Mouse (Mus musculus): ENCODE data around the gene Heatr6. TPM values are rescaled to one million over a fixed set of nuclear protein-coding genes. Genes with fewer than 3 reads are reported as not detected.

Heatr6 gene
- 6.1 and 6.5 TPM in 2 replicates for polyA plus RNA-seq (2012; ENCODE audit: insufficient read depth, insufficient read length, missing spikeins)

- no peaks in the 10 kb centered on the region for H3K4me1 ChIP-seq (ENCODE audit: control insufficient read depth, insufficient read depth, insufficient read length, low read length)
- peak within 1 kb of the TSS; percentile 95 for H3K4me3 ChIP-seq (ENCODE audit: insufficient read depth, low read depth, low read length)
- peak within 1 kb of the TSS; percentile 62 for H3K27ac ChIP-seq (replicated peaks; ENCODE audit: low read depth, low read length)
Measured at GRCm38 (mm10) chr11:83753581-83754181, at the start of gene Heatr6. Gene Heatr6 (plus strand): TSS chr11:83753696.

- H3K27ac ChIP-seq (replicated peaks; ENCODE audit: low read depth, low read length) = peak within 1 kb of the TSS; percentile 59
- no peaks in the 10 kb centered on the region for H3K4me1 ChIP-seq (ENCODE audit: control insufficient read depth, insufficient read depth, insufficient read length, low read length)
- H3K4me3 ChIP-seq (ENCODE audit: insufficient read depth, low read depth, low read length) = no peak within 1 kb of the TSS
Measured at GRCm38 (mm10) chr11:83703705-83704104, 49.8 kb upstream of the Heatr6 start, which contains the start of gene Wfdc17. Gene Wfdc17 (plus strand): TSS chr11:83703991.

- no peak within 1 kb of the TSS for H3K4me3 ChIP-seq (ENCODE audit: insufficient read depth, low read depth, low read length)
- no peaks in the 10 kb centered on the region for H3K4me1 ChIP-seq (ENCODE audit: control insufficient read depth, insufficient read depth, insufficient read length, low read length)
- no peak within 1 kb of the TSS for H3K27ac ChIP-seq (replicated peaks; ENCODE audit: low read depth, low read length)
Measured at GRCm38 (mm10) chr11:83708715-83709114, 44.8 kb upstream of the Heatr6 start, which contains the start of gene Wfdc18. Gene Wfdc18 (plus strand): TSS chr11:83709015.

- Histone ChIP-seq H3K4me3 (ENCODE audit: insufficient read depth, low read depth, low read length) (no peak overlapping the region), H3K27ac (replicated peaks; ENCODE audit: low read depth, low read length) (no peak overlapping the region), H3K4me1 (ENCODE audit: control insufficient read depth, insufficient read depth, insufficient read length, low read length) (no peaks in the 10 kb centered on the region)
Measured at GRCm38 (mm10) chr11:83709683-83710082, 43.8 kb upstream of the Heatr6 start.

- no peak overlapping the region for H3K27ac ChIP-seq (replicated peaks; ENCODE audit: low read depth, low read length)
- H3K4me1 ChIP-seq (ENCODE audit: control insufficient read depth, insufficient read depth, insufficient read length, low read length) = no peaks in the 10 kb centered on the region
- no peak overlapping the region for H3K4me3 ChIP-seq (ENCODE audit: insufficient read depth, low read depth, low read length)
Measured at GRCm38 (mm10) chr11:83712671-83713070, 40.8 kb upstream of the Heatr6 start.

- no peak overlapping the region for H3K4me3 ChIP-seq (ENCODE audit: insufficient read depth, low read depth, low read length)
- H3K27ac ChIP-seq (replicated peaks; ENCODE audit: low read depth, low read length) = no peak overlapping the region
- H3K4me1 ChIP-seq (ENCODE audit: control insufficient read depth, insufficient read depth, insufficient read length, low read length) = no peaks in the 10 kb centered on the region
Measured at GRCm38 (mm10) chr11:83713925-83714324, 39.6 kb upstream of the Heatr6 start.

GRCm38 (mm10) chr11:83717042-83717665 lies 36.3 kb upstream of the Heatr6 start:
- Histone ChIP-seq H3K4me1 (ENCODE audit: control insufficient read depth, insufficient read depth, insufficient read length, low read length) (no peaks in the 10 kb centered on the region), H3K27ac (replicated peaks; ENCODE audit: low read depth, low read length) (no peak overlapping the region), H3K4me3 (ENCODE audit: insufficient read depth, low read depth, low read length) (no peak overlapping the region)

- Histone ChIP-seq H3K4me3 (ENCODE audit: insufficient read depth, low read depth, low read length) (no peak overlapping the region), H3K27ac (replicated peaks; ENCODE audit: low read depth, low read length) (no peak overlapping the region), H3K4me1 (ENCODE audit: control insufficient read depth, insufficient read depth, insufficient read length, low read length) (no peaks in the 10 kb centered on the region)
Measured at GRCm38 (mm10) chr11:83720766-83721165, 32.7 kb upstream of the Heatr6 start.

- no peaks in the 10 kb centered on the region for H3K4me1 ChIP-seq (ENCODE audit: control insufficient read depth, insufficient read depth, insufficient read length, low read length)
- H3K27ac ChIP-seq (replicated peaks; ENCODE audit: low read depth, low read length) = no peak overlapping the region
- H3K4me3 ChIP-seq (ENCODE audit: insufficient read depth, low read depth, low read length) = no peak overlapping the region
Measured at GRCm38 (mm10) chr11:83728757-83729432, 24.6 kb upstream of the Heatr6 start.

GRCm38 (mm10) chr11:83731116-83731515 lies 22.4 kb upstream of the Heatr6 start:
- Histone ChIP-seq H3K27ac (replicated peaks; ENCODE audit: low read depth, low read length) (no peak overlapping the region), H3K4me1 (ENCODE audit: control insufficient read depth, insufficient read depth, insufficient read length, low read length) (no peaks in the 10 kb centered on the region), H3K4me3 (ENCODE audit: insufficient read depth, low read depth, low read length) (no peak overlapping the region)

GRCm38 (mm10) chr11:83733071-83733640 lies 20.3 kb upstream of the Heatr6 start:
- Histone ChIP-seq H3K4me3 (ENCODE audit: insufficient read depth, low read depth, low read length) (no peak overlapping the region), H3K27ac (replicated peaks; ENCODE audit: low read depth, low read length) (no peak overlapping the region), H3K4me1 (ENCODE audit: control insufficient read depth, insufficient read depth, insufficient read length, low read length) (no peaks in the 10 kb centered on the region)

GRCm38 (mm10) chr11:83734215-83734614 lies 19.3 kb upstream of the Heatr6 start:
- no peak overlapping the region for H3K27ac ChIP-seq (replicated peaks; ENCODE audit: low read depth, low read length)
- H3K4me1 ChIP-seq (ENCODE audit: control insufficient read depth, insufficient read depth, insufficient read length, low read length) = no peaks in the 10 kb centered on the region
- no peak overlapping the region for H3K4me3 ChIP-seq (ENCODE audit: insufficient read depth, low read depth, low read length)

- H3K27ac ChIP-seq (replicated peaks; ENCODE audit: low read depth, low read length) = no peak overlapping the region
- no peaks in the 10 kb centered on the region for H3K4me1 ChIP-seq (ENCODE audit: control insufficient read depth, insufficient read depth, insufficient read length, low read length)
- H3K4me3 ChIP-seq (ENCODE audit: insufficient read depth, low read depth, low read length) = no peak overlapping the region
Measured at GRCm38 (mm10) chr11:83735881-83736280, 17.6 kb upstream of the Heatr6 start.

GRCm38 (mm10) chr11:83737109-83737558 lies 16.4 kb upstream of the Heatr6 start:
- no peaks in the 10 kb centered on the region for H3K4me1 ChIP-seq (ENCODE audit: control insufficient read depth, insufficient read depth, insufficient read length, low read length)
- H3K27ac ChIP-seq (replicated peaks; ENCODE audit: low read depth, low read length) = no peak overlapping the region
- H3K4me3 ChIP-seq (ENCODE audit: insufficient read depth, low read depth, low read length) = no peak overlapping the region

GRCm38 (mm10) chr11:83739241-83739640 lies 14.3 kb upstream of the Heatr6 start:
- Histone ChIP-seq H3K27ac (replicated peaks; ENCODE audit: low read depth, low read length) (no peak overlapping the region), H3K4me3 (ENCODE audit: insufficient read depth, low read depth, low read length) (no peak overlapping the region), H3K4me1 (ENCODE audit: control insufficient read depth, insufficient read depth, insufficient read length, low read length) (no peaks in the 10 kb centered on the region)
